Mouse (Mus musculus): ENCODE results near the gene Cela3b.
A peak's percentile ranks its signal among the peaks of the same experiment; 100 is the strongest.
"Not testable (repeated sequence)": the region's sequence is repeated elsewhere in the genome, so short reads cannot be mapped to it uniquely, and the experiment has no call there.

Cela3b gene

DNA sequence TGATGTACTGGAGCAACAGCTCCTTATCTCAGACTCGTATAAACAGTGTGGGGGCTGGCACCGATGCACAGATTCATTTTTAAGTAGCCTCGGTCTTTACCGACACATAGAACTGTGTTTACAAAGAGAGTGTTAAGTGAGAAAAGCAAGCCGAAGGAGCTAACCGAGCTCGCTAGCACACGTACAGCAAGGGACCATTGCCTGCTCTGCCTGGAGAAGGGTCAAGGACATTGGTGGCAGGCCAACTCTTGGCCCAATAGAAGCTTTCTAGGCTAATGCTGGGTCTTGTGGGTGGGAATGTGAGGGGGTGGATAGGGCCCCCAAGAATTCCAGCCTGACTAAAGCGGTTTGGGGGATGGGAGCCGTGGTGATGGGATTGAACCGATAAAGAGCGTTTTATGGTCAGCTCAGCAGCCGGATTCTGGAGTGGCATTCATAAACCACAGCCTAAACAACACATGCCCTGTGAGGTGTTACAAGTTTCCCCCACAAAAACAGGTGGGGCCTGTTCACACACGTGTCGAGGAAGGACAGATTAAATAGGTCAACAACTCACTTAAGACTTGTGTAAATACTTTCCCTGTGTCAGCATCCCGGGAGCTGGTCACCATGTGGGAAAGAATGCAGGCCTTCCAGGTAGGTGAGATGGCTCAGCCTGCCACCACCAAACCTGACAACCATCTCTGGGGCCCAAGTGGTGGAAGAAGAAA is 31.8 kb upstream of the Cela3b start:
- DNase-seq (ENCODE audit: inconsistent ontology term): no peak

DNA sequence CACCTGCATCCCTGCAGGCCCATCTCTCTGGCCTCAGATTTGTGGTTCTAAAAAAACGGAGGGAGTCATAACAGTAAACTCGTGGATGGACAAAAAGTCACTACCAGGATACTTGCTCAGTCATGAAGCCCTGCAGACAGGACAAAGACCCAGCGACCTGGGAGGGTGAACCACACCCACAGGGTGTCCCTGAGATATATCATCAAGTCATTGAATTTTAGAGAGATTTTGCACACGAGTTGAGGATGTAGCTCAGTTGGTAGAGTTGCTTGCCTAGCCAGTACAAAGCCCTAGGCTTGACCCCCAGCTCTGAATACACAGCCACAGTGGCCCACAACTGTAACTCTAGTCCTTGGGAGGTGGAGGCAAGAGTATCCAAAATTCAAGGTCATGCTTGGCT is 30.9 kb upstream of the Cela3b start:
- no peak for DNase-seq (ENCODE audit: inconsistent ontology term)

- DNase-seq (ENCODE audit: inconsistent ontology term): no peak
Measured at GRCm38 (mm10) chr4:137460676-137461075, 30.3 kb upstream of the Cela3b start.

DNA sequence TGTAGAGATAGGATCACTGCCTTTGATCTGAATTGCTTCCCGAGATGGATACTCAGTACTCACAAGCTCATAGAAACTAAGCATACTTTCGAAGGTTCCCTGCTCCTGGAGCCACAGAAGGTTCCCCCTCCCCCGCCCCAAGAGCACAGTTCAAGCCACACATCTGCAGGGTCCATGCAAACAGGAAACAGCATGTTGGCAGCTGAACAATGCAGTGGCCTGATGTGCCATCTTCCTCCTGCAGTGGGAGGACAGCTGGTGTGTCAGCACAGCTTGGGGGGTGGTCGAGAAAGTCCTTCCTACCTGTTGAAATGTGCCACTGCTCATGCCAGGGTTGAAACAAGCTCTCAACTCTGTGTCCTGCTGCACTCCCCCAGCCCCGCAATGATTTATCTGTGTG is 28.5 kb upstream of the Cela3b start:
- DNase-seq (ENCODE audit: inconsistent ontology term): no peak

DNA sequence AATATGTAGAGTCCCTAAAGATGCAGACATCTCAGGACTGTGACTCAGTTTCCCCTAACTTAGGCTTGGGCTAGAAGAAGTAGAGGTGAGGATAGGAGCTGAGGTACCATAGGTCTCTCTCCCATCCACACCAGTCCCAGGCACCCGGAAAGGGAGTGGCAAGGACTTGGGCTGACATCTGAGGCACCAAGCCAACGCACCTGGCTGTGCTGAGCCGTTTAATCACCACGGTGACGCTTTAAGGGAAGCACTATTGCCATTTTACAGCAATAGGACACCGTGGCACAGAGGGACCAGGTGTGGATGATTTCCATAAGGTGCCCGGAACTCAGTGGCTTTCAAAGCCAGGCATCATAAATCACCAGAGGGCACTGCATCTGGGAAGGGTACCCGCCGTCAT is 28.0 kb upstream of the Cela3b start:
- DNase-seq (ENCODE audit: inconsistent ontology term): no peak

DNA sequence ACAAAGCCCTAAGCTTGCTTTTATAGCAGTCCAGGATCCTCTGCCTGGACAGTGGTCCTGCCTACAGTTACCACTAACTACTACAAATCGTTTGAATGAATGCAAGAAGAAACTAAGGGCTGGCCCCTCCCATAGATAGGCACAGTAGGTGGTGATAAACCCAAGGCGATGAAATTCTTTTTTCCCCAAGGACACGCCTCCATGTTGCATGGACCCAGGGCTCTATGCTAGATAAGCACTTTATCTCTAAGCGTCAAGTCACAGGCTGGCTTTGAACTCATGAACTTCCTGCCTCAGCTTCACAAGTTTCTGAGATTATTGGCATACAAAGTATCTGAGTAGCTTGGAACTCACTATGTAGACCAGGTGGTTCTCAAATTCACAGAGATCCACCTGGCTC is 27.0 kb upstream of the Cela3b start:
- no peak for DNase-seq (ENCODE audit: inconsistent ontology term)

DNA sequence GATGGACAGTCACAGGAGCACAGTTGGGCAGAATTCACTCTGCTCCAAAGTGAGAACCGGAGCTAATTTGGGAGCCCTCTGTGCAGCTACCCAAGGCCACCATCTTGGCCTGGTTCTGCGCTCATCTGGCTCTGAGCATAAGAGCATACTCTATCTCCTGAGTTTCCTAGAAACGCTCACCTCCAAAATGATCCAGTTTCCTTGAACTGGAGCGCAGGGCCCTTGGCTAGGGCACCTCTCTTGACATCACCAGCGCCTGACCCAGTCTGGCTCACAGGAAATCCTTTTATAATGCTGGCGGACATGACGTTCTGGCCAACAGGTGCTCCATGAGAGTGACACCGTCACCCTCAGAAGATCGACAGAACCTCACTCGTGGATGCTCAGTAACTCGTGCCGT is 26.2 kb upstream of the Cela3b start:
- no peak for DNase-seq (ENCODE audit: inconsistent ontology term)

- DNase-seq (ENCODE audit: inconsistent ontology term): no peak
Measured at GRCm38 (mm10) chr4:137454582-137454981, 24.2 kb upstream of the Cela3b start.

DNA sequence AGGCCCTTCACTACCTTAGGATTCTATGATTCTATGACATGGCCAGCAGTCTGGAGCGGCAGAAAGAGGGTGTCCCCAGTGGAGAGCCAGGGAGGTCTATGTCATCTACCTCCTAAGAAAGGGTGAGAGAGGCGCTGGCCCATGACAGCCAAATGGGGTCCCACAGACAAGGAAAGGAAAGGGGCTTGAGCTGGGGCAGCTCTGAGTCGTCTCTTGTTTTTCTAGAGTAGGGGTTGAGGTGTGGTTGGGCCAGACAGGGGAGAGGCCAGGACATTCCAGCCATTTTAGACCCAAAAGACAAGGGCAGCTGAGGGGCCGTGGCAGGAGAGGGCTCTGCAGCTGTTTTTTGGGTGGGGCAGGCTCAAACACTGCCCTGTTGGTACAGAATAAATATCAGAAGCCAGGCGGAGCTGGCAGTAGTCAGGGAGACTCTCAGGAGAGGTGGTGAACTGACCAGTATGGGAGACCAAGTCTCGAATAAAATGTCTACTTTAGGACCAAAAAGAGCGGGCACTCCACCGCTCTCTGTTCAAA is 23.0 kb upstream of the Cela3b start, which contains the start of gene 1700013G24Rik:
TSS of gene 1700013G24Rik (plus strand) at position 51 of the 534 bp plus-strand sequence.
- no peak for DNase-seq (ENCODE audit: inconsistent ontology term)

DNA sequence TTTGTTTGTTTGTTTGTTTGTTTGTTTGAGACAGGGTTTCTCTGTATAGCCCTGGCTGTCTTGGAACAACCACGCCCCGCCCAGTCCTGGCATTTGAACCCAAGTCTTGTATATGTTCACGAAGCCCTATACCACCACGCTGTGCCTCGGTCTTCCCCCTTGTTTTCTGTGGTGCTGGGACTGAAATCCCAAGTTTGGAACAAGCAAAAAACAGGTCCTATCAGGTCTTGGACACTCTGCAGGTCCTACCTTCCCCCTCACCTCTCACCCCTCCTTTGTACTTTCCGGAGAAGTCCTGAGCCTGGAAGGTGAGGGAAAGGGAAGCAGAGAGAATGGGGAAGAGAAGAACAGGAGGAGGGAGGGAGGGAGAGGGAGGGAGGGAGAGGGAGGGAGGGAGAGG is 21.9 kb upstream of the Cela3b start:
- no peak for DNase-seq (ENCODE audit: inconsistent ontology term)

DNA sequence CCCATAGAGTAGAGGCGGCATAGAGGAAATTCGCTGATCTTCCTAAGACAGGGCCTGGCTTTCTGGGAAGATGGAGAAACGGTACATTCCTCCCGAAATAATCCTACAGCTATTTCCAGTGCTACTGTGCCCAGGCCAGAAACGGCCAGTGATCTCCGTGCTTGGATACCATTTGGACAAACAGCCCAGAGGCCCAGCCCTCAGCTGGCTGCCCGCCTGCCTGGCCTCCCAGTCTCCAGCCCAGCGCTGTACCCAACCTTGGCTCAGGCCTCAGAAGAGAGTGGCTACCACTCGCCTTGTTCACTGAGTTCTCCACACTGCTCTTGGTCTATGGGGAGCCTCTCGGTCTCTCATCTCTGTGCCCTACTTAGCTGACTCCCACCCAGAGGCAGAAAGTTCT is 19.4 kb upstream of the Cela3b start:
- DNase-seq (ENCODE audit: inconsistent ontology term): peak; percentile 48

DNA sequence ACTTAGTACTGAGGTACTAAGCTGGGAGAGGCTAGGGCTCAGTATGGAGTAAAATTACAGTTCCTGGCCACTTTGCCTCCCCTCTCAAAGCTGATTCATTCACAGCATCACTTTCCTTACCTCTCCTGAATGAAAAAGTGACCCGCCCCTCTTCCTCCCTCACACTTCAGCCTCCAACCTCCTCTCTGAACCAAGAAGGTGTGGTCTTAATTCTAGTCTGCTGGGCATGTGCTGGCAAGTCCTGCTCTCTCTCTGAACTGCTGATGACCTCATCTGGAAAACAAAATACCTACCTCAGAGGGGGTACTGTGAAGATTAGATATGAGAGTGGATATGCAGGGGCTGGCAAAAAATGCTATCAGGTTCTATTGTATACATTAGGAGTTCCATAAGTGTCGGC is 18.8 kb upstream of the Cela3b start:
- peak; percentile 62 for DNase-seq (ENCODE audit: inconsistent ontology term)

DNA sequence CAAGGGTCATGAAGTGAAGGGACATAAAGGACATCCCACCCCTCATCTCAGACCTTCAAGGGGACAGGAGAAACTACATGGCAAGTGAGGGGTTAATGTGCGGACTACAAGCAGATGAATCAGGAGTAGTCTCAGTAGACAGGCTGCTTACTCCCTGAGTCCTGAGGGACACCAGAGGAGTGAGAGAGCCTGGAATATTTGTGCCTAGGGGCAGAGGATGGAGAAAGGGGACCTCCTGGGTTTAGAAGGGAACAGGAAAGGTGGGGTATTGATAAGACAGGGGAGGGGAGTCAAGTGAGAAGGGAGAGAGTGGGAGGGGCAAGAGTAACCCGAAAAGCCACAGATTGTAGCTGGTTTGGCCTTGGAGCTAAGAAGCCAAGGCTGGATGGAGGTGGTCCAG is 18.3 kb upstream of the Cela3b start:
- no peak for DNase-seq (ENCODE audit: inconsistent ontology term)

- DNase-seq (ENCODE audit: inconsistent ontology term): peak; percentile 93
Measured at GRCm38 (mm10) chr4:137448197-137448596, 17.9 kb upstream of the Cela3b start.

GRCm38 (mm10) chr4:137447363-137448196 is 17.2 kb upstream of the Cela3b start:
- peak; percentile 31 for DNase-seq (ENCODE audit: inconsistent ontology term)

- no peak for DNase-seq (ENCODE audit: inconsistent ontology term)
Measured at GRCm38 (mm10) chr4:137445881-137446280, 15.5 kb upstream of the Cela3b start.

DNA sequence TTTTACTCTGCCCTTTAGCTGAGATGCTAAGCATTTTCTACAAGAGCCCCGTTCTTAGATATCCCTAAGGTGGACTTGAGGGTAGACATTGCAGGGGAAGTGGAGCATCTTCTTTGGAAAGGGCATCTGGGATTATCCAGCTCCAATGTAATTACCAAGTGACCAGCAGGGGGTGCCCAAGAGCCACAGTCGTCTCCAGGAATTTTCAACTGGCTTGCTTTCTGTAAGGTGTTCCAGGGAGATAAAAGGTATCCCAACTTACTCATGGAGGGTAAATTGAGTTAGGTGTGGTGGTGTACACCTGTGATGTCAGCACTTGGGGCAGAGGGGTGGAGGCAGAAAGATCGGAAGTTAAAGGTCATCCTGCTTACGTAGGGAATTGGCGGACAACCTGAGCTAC is 13.3 kb upstream of the Cela3b start:
- peak; percentile 65 for DNase-seq (ENCODE audit: inconsistent ontology term)

- no peak for DNase-seq (ENCODE audit: inconsistent ontology term)
Measured at GRCm38 (mm10) chr4:137441332-137441731, 11.0 kb upstream of the Cela3b start.

DNA sequence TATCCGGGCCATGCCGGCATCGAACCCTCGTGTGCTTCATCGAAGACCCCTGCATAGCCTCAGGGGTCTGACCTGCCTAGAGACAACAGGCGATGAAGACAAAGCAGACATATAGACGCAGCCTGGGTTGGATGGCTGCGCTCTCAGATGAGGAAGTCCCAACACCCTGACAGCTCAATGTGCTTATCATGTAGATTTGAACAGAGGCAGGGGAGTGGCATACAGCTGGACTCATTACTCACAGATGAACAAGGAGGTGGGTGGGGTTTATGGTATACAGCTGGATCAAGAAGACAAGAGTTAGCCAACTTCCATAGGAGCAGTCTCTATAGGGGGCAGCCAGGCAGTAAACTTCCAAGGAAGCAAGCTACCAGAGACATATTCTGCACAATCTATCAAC is 8.5 kb upstream of the Cela3b start:
- DNase-seq (ENCODE audit: inconsistent ontology term): no peak

- no peak for DNase-seq (ENCODE audit: inconsistent ontology term)
Measured at GRCm38 (mm10) chr4:137436979-137437669, 6.8 kb upstream of the Cela3b start.

GRCm38 (mm10) chr4:137432700-137433550 is 2.6 kb upstream of the Cela3b start:
- DNase-seq (ENCODE audit: inconsistent ontology term): not testable (repeated sequence)
